Mouse (Mus musculus): ENCODE measurements at regions not wholly inside any gene's neighbourhood (a gene's known extent, or its start where the extent isn't known, plus 50 kb on each side); places are given as distances from the start of the nearest gene placed in this dataset.

DNA sequence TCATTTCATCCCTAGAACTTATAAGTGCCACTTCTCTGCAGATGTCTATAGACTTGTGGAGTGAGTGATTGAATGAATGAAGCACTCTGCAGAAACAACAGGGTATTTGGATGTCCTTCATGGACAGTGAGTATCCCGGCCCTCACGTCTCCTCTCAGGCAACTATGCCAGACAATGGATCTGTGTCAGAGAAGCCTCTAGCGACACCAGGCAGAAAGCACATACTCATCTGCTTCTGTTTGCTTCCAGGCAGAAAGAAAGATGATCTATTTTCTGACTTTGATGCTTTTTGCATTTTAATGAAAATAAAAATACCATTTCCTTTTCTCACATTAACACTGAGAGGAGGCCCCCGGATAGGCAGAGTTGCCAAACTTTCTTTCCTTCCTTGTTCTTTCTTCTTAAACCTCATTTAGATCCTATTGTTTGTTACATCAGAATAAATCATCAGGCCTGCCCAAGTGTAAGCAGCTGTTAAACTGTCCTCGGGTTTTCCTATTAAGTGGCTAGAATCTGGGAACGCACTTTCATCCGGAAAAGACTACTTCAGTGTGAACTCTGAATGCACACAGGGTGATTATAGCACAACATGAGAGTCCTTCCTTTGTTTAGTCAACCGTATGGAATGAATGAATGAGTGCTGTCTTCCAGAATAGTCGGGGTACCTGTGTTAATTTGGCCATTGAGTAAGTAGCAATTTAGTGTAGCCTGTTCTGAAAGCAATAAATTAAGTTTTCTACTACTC, 350.9 kb upstream of the Pcsk5 start:
- TF ChIP-seq CTCF (IDR thresholded peaks at IDR 0.05) (no peak), POLR2A (IDR thresholded peaks at IDR 0.05; ENCODE audit: insufficient read depth, low read depth, low read length) (no peak)

Measured in heart, adult 2 months (tissue).